Mouse (Mus musculus): ENCODE results near the gene Plau.

The Plau gene

GRCm38 (mm10) chr14:20806116-20806840 lies 30.2 kb upstream of the Plau start:
- DNase-seq (ENCODE audit: low spot score in 2 of 2): no peak

GRCm38 (mm10) chr14:20809349-20809748 lies 27.1 kb upstream of the Plau start:
- no peak for DNase-seq (ENCODE audit: low spot score in 2 of 2)

- no peak for DNase-seq (ENCODE audit: low spot score in 2 of 2)
These were observed 26.6 kb upstream of the Plau start for GRCm38 (mm10) chr14:20809820-20810219.

DNA sequence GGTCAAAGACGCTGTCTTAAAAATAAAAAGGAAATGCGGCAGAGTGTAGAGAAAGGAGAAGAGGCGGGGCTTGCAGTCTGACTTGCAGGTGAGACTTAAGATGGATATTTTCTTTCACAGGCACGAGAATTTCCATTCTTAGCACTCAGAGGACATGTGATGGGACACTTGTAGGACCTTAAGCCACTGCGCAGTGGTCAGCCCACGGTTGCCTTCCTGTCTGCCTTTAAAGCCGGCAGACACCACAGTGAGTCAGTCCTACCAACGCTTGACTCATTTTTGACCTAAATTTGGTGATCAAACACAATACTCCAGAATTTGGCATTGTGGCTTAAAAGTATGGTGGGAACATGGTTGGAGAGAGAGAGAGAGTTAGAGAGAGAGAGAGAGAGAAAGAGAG lies 25.2 kb upstream of the Plau start:
- DNase-seq (ENCODE audit: low spot score in 2 of 2): no peak

DNA sequence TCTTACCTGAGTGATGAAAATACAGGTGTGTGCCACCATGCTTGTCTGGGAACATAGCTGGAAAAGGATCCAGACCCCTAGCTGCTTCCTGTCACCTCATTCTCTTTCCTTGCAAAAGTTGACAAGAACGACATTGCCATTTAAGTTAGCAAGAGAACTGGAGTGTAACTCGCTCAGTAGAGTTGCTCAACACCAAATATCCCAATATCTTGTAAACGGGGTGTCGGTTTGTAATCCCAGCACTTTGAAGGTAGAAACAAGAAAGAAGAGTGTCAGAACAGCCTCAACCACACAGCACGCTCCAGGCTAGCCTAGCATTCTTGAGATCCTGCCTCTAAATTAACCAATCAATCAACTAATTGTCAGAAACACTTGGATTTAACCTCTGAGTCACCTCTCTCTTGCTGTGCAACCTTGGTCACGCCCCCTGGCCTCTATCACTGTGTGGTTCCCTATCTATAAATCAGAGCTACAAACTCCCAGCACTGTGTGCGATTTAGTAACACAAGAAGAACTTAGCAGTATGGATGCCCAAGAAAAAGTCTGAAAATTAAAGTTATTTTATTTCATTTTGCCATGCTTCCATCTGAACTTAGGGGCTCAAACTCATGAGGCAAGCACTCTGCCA lies 24.6 kb upstream of the Plau start:
- no peak for DNase-seq (ENCODE audit: low spot score in 2 of 2)

- no peak for DNase-seq (ENCODE audit: low spot score in 2 of 2)
These were observed 21.0 kb upstream of the Plau start for GRCm38 (mm10) chr14:20815448-20815847.

GRCm38 (mm10) chr14:20824517-20824916 lies 11.9 kb upstream of the Plau start:
- DNase-seq (ENCODE audit: low spot score in 2 of 2): no peak

GRCm38 (mm10) chr14:20825516-20825915 lies 10.9 kb upstream of the Plau start:
- DNase-seq (ENCODE audit: low spot score in 2 of 2): no peak

DNA sequence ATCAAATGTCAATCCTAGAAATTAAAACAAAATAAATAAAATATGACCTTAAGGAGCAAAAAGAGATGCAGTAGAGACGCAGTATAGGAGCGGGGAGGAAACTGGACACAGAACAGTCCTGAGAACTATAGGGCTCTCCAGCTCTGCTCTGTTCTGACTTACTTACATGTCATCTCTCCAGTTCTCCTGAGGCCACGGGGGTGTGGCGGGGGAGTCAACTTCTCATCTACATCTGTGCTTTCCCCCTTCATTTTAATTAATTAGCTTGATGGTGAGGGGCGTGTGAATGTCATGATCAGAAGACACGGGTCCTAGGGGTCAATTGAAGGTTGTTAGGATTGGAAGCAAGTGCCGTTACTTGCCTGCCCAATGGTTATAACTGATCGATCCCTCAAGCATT lies 9.4 kb upstream of the Plau start:
- DNase-seq (ENCODE audit: low spot score in 2 of 2): no peak

- no peak for DNase-seq (ENCODE audit: low spot score in 2 of 2)
These were observed 9.0 kb upstream of the Plau start for GRCm38 (mm10) chr14:20827491-20827890.

GRCm38 (mm10) chr14:20828524-20828923 lies 7.9 kb upstream of the Plau start:
- DNase-seq (ENCODE audit: low spot score in 2 of 2): no peak

DNA sequence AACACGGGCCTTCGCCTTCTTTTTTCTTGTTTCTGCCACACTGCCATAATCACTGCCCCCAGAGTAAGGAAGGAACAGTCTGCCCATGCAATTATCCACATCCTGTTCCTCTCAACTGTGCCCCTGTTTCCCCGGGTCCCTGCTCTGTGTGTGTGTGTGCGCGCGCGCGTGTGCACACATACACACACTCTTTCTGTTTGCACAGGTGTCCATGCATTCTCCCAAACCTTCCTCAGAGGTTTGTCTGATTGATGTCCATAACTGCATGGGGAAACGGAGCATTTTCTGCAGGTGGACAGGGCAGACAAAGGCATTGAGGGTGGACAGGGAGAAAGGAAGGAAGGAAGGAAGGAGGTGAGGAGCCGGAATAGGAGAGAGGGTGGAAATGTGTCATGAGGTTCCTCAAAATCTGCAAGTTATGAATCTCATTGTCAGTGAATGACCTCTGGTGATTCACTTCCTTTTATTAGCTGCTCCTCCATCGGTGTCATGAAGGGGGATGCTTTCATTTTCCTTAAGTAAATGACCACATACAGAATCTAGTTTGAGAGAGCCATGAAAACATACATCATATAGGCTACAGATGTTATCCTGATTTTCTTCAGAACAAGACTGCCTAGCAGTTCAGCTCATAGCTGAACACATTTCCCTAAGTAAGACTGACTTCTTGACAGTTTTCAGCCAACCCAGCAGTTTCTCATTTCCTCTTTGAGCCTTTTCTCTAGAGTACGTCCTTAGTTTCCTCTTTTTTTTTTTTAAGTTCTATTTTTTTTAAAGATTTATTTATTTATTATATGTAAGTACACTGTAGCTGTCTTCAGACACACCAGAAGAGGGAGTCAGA lies 6.7 kb upstream of the Plau start:
- DNase-seq (ENCODE audit: low spot score in 2 of 2): no peak

DNA sequence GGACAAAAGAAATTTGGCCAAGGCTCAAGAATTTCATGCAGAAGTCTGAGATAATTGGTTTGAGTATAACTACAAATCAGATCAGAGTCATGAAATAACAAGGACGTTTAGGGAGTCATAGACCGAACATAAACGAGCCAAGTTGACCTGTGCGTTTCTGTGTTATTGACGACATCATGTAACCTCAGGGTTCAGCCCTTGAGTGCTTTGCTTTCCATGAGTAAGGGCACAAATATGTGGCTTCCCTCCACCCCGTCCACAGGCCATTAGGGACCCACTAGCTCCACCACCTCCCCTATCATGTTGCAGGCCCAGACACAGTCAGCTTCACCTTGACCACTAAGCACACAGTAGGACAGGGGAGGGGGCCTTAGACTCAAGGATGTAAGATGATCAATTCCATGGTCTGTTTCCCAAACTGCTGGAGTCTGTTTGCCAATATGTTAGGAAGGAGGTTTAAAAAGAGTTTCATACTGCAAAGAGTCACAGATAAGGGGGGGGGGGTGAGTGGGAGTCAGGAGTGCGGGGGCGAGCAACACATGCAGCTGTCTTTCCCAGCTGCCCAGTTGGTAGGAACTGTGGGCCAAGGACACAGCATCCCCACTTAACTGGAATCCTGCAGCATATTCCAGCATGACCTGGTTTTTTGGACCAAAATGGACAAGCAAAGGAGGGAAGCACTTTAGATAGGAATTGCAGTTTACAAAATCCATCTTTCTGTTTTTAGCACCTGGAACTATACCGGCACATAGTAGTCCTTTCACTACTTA lies 5.1 kb upstream of the Plau start:
- DNase-seq (ENCODE audit: low spot score in 2 of 2): peak in 1 of 2 experiments; percentile 29

- DNase-seq (ENCODE audit: low spot score in 2 of 2): no peak
These were observed 4.5 kb upstream of the Plau start for GRCm38 (mm10) chr14:20831915-20832314.

- no peak for DNase-seq (ENCODE audit: low spot score in 2 of 2)
These were observed 2.9 kb upstream of the Plau start for GRCm38 (mm10) chr14:20833525-20833924.

DNA sequence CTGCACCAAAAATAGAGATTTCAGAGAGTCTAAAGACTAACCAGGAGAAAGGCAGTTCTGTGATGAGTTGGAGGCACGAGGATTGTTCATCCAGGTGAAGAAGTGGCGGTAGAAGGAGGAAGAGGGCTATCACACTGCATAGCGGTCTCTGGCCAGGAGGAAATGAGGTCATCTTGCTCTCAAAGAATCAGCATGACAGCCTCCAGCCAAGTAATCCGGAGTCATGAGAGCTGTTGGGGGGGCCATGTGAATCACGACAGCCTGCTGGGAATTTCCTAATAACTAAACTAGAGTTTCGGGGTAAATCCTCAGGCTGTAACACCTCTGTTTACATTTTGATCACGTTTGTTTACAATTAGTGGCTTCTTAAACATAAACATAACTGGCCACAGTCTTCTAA lies 2.3 kb upstream of the Plau start:
- DNase-seq (ENCODE audit: low spot score in 2 of 2): no peak

DNA sequence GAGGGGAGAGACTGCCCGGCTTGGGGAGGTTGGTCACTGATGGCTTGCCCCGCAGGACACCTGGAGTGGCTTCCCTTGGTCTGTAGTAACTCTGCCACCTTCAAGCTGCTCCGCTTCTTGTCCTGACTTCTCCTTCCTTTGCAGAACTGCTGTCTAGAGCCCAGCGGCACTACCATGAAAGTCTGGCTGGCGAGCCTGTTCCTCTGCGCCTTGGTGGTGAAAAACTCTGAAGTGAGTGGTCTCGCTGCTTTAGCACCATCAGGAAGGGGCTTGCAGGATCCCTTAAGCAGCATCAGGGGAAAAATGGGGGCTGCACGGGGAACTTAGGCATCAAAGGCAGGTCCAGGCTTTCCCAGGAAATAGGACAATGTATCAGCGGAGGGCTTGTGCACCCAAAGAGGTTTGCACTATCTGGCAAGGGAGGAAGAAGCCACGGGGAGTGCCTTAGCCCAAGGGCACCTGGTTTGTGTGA lies 481 bp downstream of the Plau start:
- DNase-seq (ENCODE audit: low spot score in 2 of 2): no peak

DNA sequence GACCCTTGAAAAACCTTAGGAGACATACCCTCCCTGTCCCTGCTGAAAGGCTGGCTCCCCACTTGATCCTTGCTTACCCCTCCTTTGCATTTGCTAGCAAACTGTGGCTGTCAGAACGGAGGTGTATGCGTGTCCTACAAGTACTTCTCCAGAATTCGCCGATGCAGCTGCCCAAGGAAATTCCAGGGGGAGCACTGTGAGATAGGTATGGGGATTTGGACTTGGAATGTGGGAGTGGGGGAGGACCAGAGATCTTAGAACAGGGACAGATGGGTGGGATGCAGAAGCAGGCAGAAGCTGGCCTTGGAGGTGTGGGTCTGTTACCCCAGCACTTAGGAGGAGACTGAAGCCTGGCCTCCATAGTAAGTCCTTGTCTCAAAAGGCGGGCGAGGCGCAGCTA lies 1.2 kb downstream of the Plau start:
- no peak for DNase-seq (ENCODE audit: low spot score in 2 of 2)

GRCm38 (mm10) chr14:20841526-20841925 lies 5.1 kb downstream of the Plau start:
- no peak for DNase-seq (ENCODE audit: low spot score in 2 of 2)

GRCm38 (mm10) chr14:20842629-20843028 lies 6.2 kb downstream of the Plau start:
- DNase-seq (ENCODE audit: low spot score in 2 of 2): no peak

- no peak for DNase-seq (ENCODE audit: low spot score in 2 of 2)
These were observed 7.7 kb downstream of the Plau start for GRCm38 (mm10) chr14:20844126-20844525.

Data from left cerebral cortex, adult 9 months (tissue).